Mouse (Mus musculus) neural tube, embryonic 14.5 days (tissue): ENCODE results near the gene Bmpr1a. TPM values are rescaled to one million over a fixed set of nuclear protein-coding genes. Genes with fewer than 3 reads are reported as not detected.

Experiments
- ATAC-seq: fragments of 200-750 bp; cut with Nextera tagmentation; 2 replicates; pipeline ENCODE4 v1.8.0; 2017; ENCODE audit warnings: low read depth, mild to moderate bottlenecking, moderate TSS enrichment, moderate library complexity
- H3K27ac ChIP-seq: fragments of 300-500 bp; sonication (generic); 2 replicates; pipeline ENCODE4 v1.5.1; 2014; ENCODE audit warnings: low read depth, mild to moderate bottlenecking, control low read depth, low read length, moderate library complexity, mixed read lengths
- H3K27me3 ChIP-seq: fragments of 300-500 bp; sonication (generic); 2 replicates; pipeline ENCODE4 v1.6.1; 2014; ENCODE audit warnings: low read length; ENCODE audit not compliant: control insufficient read depth, insufficient read depth
- H3K36me3 ChIP-seq: fragments of 300-500 bp; sonication (generic); 2 replicates; pipeline ENCODE4 v1.6.1; 2014; ENCODE audit warnings: low read length, mixed read lengths; ENCODE audit not compliant: control insufficient read depth, insufficient read depth
- H3K4me1 ChIP-seq: fragments of 300-500 bp; sonication (generic); 2 replicates; pipeline ENCODE4 v1.6.1; 2014; ENCODE audit warnings: low read length; ENCODE audit not compliant: control insufficient read depth, insufficient read depth
- H3K4me2 ChIP-seq: fragments of 300-500 bp; sonication (generic); 2 replicates; pipeline ENCODE4 v1.6.1; 2014; ENCODE audit warnings: mild to moderate bottlenecking, low read depth, low read length, control low read depth
- H3K4me3 ChIP-seq: fragments of 300-500 bp; sonication (generic); 2 replicates; pipeline ENCODE4 v1.5.1; 2014; ENCODE audit warnings: low read depth, low read length, control low read depth, mixed read lengths
- H3K9ac ChIP-seq: fragments of 300-500 bp; sonication (generic); replicated peaks from 2 replicates; pipeline ENCODE4 v1.6.1; 2014; ENCODE audit warnings: low read depth, mild to moderate bottlenecking, control low read depth, low read length, mixed read lengths
- H3K9me3 ChIP-seq: fragments of 300-500 bp; sonication (generic); 2 replicates; pipeline ENCODE4 v1.6.1; 2016; ENCODE audit warnings: low read length; ENCODE audit not compliant: control insufficient read depth
- WGBS: fragments of 180-500 bp; shearing (Covaris S2); extraction: QIAGEN DNeasy Blood & Tissue Kit; methylation state at CpG from one replicate; pipeline ENCODE4 v1.1.7; 2014; 5-methylcytosine and 5-hydroxymethylcytosine counted together
- polyA plus RNA-seq: library from polyadenylated mRNA; unstranded; fragments of >200 nt; fragmentation: Nextera tagmentation; extraction: Ambion mirVana; gene quantifications from 2 replicates; pipeline ENCODE4 v1.2.1, GENCODE M21; 2014

Bmpr1a gene
- polyA plus RNA-seq, 1 experiment from 2014 or later: 26.9 TPM

DNA sequence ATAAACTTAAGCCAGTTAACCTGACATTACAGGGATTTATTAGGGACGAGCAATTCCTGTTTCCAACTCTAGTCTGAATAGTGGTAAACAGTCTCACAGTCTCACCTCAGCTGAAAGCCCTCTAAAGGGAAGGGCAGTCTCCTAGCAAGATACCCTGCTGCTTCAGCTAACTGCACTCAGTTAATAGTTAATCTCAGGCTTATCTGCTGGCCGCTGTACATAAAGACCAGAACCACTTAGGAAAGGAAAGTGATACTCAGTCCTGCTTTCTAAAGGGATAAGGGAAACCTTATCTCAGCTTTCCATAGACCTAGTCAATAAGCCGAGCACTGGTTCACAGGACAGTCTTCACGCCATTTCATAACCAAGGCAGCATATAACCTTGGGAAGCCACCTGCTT, 32.7 kb upstream of the Bmpr1a start:
- Histone ChIP-seq H3K27ac (no peak overlapping the region), H3K9me3 (no peaks in the 10 kb centered on the region), H3K36me3 (no peaks in the 10 kb centered on the region), H3K4me3 (no peak overlapping the region), H3K27me3 (no peaks in the 10 kb centered on the region), H3K9ac (no peak overlapping the region), H3K4me1 (no peaks in the 10 kb centered on the region), H3K4me2 (no peak overlapping the region)
- ATAC-seq: no peak
- 51% methylated on average over 4 of the region's 4 CpGs for WGBS

DNA sequence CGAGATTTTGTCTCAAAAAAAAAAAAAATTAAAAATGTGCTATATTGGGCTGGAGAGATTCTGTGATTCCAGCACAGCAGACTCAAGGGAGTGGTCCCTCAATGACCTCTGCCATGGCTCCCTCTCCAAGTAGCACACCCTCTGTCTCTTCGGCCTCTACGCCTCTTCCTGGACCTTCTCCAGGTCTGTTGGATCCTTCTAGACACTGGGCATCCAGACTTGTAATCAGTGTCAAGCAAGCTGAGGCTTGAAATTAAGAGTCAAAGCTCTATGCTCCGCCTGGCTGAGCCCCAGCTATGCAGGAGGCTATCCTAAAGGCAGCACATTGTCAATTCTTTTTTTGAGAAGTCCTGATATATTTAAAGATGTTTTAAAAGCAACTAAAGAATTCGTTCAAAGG, 30.4 kb upstream of the Bmpr1a start:
- no peak for ATAC-seq
- no peaks in the 10 kb centered on the region for H3K4me1 ChIP-seq
- H3K36me3 ChIP-seq: no peaks in the 10 kb centered on the region
- no peaks in the 10 kb centered on the region; the same call in 1 of the 2 replicates for H3K27me3 ChIP-seq
- no peak overlapping the region for H3K27ac ChIP-seq
- H3K4me2 ChIP-seq: no peak overlapping the region
- H3K9ac ChIP-seq: no peak overlapping the region
- WGBS: 87% methylated on average over 5 of the region's 5 CpGs
- no peak overlapping the region for H3K4me3 ChIP-seq
- no peaks in the 10 kb centered on the region for H3K9me3 ChIP-seq

DNA sequence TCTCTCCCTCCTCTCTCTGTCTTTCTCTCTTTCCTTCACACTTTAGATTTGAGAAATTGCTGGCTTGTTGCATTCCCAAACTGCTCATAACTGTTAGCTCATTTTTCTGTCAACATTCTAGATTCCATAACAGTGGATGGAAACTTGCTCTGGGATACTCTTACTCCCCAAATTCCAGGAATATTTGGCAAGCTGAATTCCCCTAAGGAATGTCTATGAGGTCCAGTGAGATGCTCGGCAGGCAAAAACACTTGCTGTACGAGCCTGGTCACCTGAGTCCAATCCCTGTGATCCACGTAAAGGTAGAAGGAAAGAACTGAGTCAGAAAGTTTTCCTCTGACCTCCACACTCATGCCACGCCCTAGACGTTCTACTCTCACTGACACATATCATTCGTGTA, 29.4 kb upstream of the Bmpr1a start:
- Histone ChIP-seq H3K4me2 (no peak overlapping the region), H3K4me1 (no peaks in the 10 kb centered on the region), H3K27ac (no peak overlapping the region), H3K9me3 (no peaks in the 10 kb centered on the region), H3K9ac (no peak overlapping the region), H3K27me3 (no peaks in the 10 kb centered on the region; the same call in 1 of the 2 replicates), H3K36me3 (no peaks in the 10 kb centered on the region), H3K4me3 (no peak overlapping the region)
- WGBS: 91% methylated on average over 6 of the region's 6 CpGs
- ATAC-seq: no peak

DNA sequence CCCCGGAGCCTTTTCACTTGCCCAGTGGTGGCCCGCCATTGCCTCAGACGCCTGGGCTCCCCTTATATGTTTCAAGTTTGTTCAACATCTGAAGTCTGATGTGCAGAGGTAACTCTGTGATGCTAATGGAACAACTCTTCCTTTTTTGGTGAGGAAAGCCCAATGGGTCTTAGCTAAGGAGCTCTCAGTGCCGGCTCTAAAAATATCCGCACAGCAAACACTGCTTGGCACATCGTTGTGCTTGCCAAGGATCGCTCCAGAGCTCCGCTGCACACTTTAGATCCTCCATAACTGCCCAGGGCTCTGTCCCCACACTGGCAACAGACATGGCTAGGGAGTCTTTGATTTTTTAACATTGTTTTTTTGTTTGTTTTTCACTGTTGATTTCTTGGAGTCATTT, 25.7 kb upstream of the Bmpr1a start:
- 79% methylated on average over 8 of the region's 8 CpGs for WGBS
- Histone ChIP-seq H3K27ac (no peak overlapping the region), H3K9me3 (no peaks in the 10 kb centered on the region), H3K36me3 (no peaks in the 10 kb centered on the region), H3K4me1 (no peaks in the 10 kb centered on the region), H3K9ac (no peak overlapping the region), H3K4me3 (no peak overlapping the region), H3K27me3 (no peaks in the 10 kb centered on the region; the same call in 1 of the 2 replicates), H3K4me2 (no peak overlapping the region)
- no peak for ATAC-seq

DNA sequence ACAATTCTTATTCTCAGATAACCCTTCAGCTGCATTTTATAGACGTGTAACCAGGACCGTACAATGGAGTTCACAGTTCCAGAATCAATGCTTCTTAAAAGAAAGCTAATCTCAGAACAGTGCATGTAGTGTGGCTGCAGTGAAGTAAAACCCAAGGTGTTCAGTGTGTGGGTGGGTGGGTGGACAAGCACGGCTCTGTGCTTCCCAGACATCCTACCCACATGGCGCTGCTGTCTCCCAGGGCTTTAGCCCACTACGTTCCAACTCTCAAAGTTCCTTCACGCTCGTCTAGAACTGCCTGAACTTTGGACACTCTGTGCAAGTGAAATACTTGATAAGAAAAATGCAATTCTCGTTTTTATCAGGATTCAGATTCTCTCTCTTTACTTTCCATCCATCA, 19.6 kb upstream of the Bmpr1a start, which contains the start of gene 9230112D13Rik:
TSS of gene 9230112D13Rik (minus strand) at position 101 of the 400 bp plus-strand sequence.
- no peak within 1 kb of the TSS for H3K4me2 ChIP-seq
- H3K4me3 ChIP-seq: no peak within 1 kb of the TSS
- no peaks in the 10 kb centered on the region for H3K36me3 ChIP-seq
- 95% methylated on average over 8 of the region's 8 CpGs for WGBS
- no peak within 1 kb of the TSS for H3K9ac ChIP-seq
- H3K4me1 ChIP-seq: no peaks in the 10 kb centered on the region
- no peaks in the 10 kb centered on the region for H3K9me3 ChIP-seq
- no peaks in the 10 kb centered on the region for H3K27me3 ChIP-seq
- no peak within 1 kb of the TSS for H3K27ac ChIP-seq
- ATAC-seq: no peak

DNA sequence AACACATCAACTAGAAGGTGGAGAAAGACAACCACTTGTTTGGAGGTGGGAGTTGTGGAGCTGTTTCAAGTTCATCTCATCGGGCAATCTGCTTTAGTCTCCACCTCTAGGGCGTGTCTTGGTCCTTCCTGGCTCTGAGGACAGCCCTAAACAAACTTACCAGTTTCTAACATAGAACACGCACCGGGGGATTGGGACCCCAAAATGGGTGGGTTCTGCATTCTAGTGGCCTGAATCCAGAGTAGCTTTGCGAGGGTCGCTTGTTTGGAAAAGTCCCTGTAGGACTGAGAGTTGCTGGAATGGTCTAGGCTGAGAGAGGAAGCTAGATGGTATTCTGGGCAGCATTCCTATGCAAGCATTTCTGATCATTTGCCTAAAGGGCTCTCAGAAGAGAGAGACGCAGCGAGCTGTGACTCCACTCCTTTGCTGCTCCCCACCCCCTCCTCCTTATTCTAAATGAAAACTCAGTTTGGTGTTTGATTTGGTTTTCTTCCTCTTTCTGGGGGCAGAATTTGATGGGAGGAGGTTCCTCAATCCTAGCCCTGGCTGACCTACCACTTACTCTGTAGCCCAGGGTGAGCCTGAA, 14.9 kb upstream of the Bmpr1a start:
- Histone ChIP-seq H3K4me2 (no peak overlapping the region), H3K36me3 (no peaks in the 10 kb centered on the region), H3K27ac (no peak overlapping the region), H3K9me3 (no peaks in the 10 kb centered on the region), H3K27me3 (no peaks in the 10 kb centered on the region), H3K4me3 (no peak overlapping the region), H3K4me1 (no peaks in the 10 kb centered on the region), H3K9ac (no peak overlapping the region)
- WGBS: 89% methylated on average over 8 of the region's 8 CpGs
- ATAC-seq: no peak

GRCm38 (mm10) chr14:34516960-34517577, 13.9 kb upstream of the Bmpr1a start:
- Histone ChIP-seq H3K9me3 (no peaks in the 10 kb centered on the region), H3K36me3 (no peaks in the 10 kb centered on the region), H3K27ac (no peak overlapping the region), H3K27me3 (no peaks in the 10 kb centered on the region), H3K9ac (no peak overlapping the region), H3K4me3 (no peak overlapping the region), H3K4me2 (no peak overlapping the region), H3K4me1 (no peaks in the 10 kb centered on the region)
- no peak for ATAC-seq
- WGBS: 90% methylated on average over 10 of the region's 10 CpGs

- no peak for ATAC-seq
- H3K9me3 ChIP-seq: no peaks in the 10 kb centered on the region
- no peak overlapping the region for H3K27ac ChIP-seq
- H3K36me3 ChIP-seq: no peaks in the 10 kb centered on the region
- WGBS: 90% methylated on average over 5 of the region's 5 CpGs
- no peak overlapping the region for H3K4me3 ChIP-seq
- H3K4me2 ChIP-seq: no peak overlapping the region
- no peak overlapping the region for H3K9ac ChIP-seq
- no peaks in the 10 kb centered on the region for H3K4me1 ChIP-seq
- H3K27me3 ChIP-seq: no peaks in the 10 kb centered on the region
These were observed 12.7 kb upstream of the Bmpr1a start for GRCm38 (mm10) chr14:34515860-34516259.

DNA sequence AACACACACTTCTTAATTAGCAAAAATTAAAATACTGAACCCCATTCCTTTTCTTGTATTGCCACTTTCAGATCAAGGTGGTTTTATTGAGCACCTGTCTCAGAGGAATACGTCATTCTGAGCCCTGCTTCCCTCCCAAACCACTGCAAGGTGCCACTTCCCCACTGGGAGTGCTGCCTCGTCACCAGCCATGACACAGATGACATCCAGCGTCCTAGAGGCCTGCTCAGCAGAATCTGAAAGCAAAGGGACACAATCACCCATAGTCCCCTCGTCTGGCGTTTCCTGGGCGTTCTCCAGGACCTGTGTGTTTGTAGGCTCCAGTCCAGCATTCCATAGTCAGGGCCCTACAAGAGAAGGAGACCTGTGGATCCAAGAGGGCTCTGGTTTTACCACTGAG, 11.0 kb upstream of the Bmpr1a start:
- Histone ChIP-seq H3K27ac (no peak overlapping the region), H3K9me3 (no peaks in the 10 kb centered on the region), H3K4me1 (no peaks in the 10 kb centered on the region), H3K27me3 (no peaks in the 10 kb centered on the region), H3K9ac (no peak overlapping the region), H3K4me3 (no peak overlapping the region), H3K4me2 (no peak overlapping the region), H3K36me3 (no peaks in the 10 kb centered on the region)
- no peak for ATAC-seq
- 49% methylated on average over 6 of the region's 6 CpGs for WGBS
